Mouse (Mus musculus): ENCODE measurements at regions not wholly inside any gene's neighbourhood (a gene's known extent, or its start where the extent isn't known, plus 50 kb on each side); places are given as distances from the start of the nearest gene placed in this dataset.

DNA sequence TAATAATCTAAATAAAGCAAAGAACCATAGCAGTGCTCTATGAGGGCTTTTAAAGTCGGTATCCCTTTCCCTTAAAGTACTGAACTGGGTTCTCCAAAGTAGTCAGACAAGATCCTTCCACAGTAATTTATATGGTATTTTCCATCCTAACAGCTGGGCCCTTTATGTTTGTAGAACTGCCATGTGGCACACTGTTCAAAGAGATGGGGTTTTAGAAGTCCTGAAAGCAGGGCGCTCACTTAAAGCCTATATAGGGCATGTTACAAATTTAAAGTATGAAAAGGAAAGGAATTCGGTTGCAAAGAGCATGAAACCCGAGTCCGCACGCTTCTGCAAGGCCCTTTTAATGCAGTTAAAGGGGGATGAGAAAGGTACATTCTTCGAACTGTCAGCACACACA, 609.7 kb downstream of the Efna5 start:
- TF ChIP-seq POLR2A (IDR thresholded peaks at IDR 0.05; ENCODE audit: extremely low read depth, insufficient read depth, low read length) (no peak), CTCF (IDR thresholded peaks at IDR 0.05; ENCODE audit: extremely low read depth, insufficient read depth, low read length) (no peak)
